Mouse (Mus musculus) ES-Bruce4 (cell line): Measurements from ENCODE around the gene Fads6. TPM values are rescaled to one million over a fixed set of nuclear protein-coding genes. Genes with fewer than 3 reads are reported as not detected.

Source experiments
- H3K27ac ChIP-seq: 2 replicates; pipeline ENCODE4 v1.5.1; 2012; ENCODE audit warnings: low read length, inconsistent platforms; ENCODE audit not compliant: insufficient read depth
- H3K27me3 ChIP-seq: 2 replicates; pipeline ENCODE4 v1.6.1; 2012; ENCODE audit warnings: mild to moderate bottlenecking, low read length, inconsistent platforms; ENCODE audit not compliant: control insufficient read depth, poor library complexity, insufficient read depth, severe bottlenecking
- H3K36me3 ChIP-seq: 2 replicates; pipeline ENCODE4 v1.6.1; 2012; ENCODE audit warnings: inconsistent platforms, mild to moderate bottlenecking, low read length, moderate library complexity; ENCODE audit not compliant: control insufficient read depth, poor library complexity, insufficient read depth, severe bottlenecking
- H3K4me1 ChIP-seq: one replicate; pipeline ENCODE4 v1.8.1; 2011; ENCODE audit warnings: low read length; ENCODE audit not compliant: control insufficient read depth, insufficient read depth
- H3K4me3 ChIP-seq: 2 replicates; pipeline ENCODE4 v1.5.1; 2011; ENCODE audit warnings: low read depth, mild to moderate bottlenecking, low read length
- H3K9ac ChIP-seq: 2 replicates; pipeline ENCODE4 v1.6.1; 2012; ENCODE audit warnings: low read depth, mild to moderate bottlenecking, inconsistent platforms; ENCODE audit not compliant: poor library complexity, severe bottlenecking
- H3K9me3 ChIP-seq: replicated peaks from 2 replicates; pipeline ENCODE4 v1.6.1; 2012; ENCODE audit warnings: mild to moderate bottlenecking, low read length, inconsistent platforms; ENCODE audit not compliant: control insufficient read depth, poor library complexity, insufficient read depth, severe bottlenecking
- CTCF ChIP-seq: IDR thresholded peaks from one replicate; pipeline ENCODE4 v1.8.1; 2011; ENCODE audit warnings: low read depth, low read length
- EP300 ChIP-seq: IDR thresholded peaks from 2 replicates; pipeline ENCODE4 v1.6.1; 2011; ENCODE audit warnings: low read depth, low read length; ENCODE audit not compliant: insufficient read depth
- POLR2A ChIP-seq: IDR thresholded peaks from one replicate; pipeline ENCODE4 v1.8.1; 2011; ENCODE audit warnings: low read length; ENCODE audit not compliant: insufficient read depth
- polyA plus RNA-seq: library from polyadenylated mRNA; stranded (reverse); fragments of >200 nt; gene quantifications from 2 replicates; pipeline ENCODE4 v1.2.4, GENCODE M21; 2011; ENCODE audit warnings: low read depth; ENCODE audit not compliant: missing spikeins, insufficient read depth, insufficient read length

The Fads6 gene
- polyA plus RNA-seq, 1 experiment = 6.7 TPM

- peaks cover 8% of the 10 kb centered on the region for H3K4me1 ChIP-seq
- TF ChIP-seq EP300 = no peak
- no peak for TF ChIP-seq CTCF
- TF ChIP-seq POLR2A = no peak
- no peak overlapping the region for H3K4me3 ChIP-seq
- H3K36me3 ChIP-seq = no peaks in the 10 kb centered on the region
- no peaks in the 10 kb centered on the region for H3K9me3 ChIP-seq
- no peak overlapping the region for H3K27ac ChIP-seq
- H3K27me3 ChIP-seq = no peaks in the 10 kb centered on the region
- H3K9ac ChIP-seq = no peak overlapping the region
Observed at GRCm38 (mm10) chr11:115231924-115232323, 65.5 kb downstream of the Fads6 start.

- H3K4me3 ChIP-seq = no peak overlapping the region
- TF ChIP-seq POLR2A = no peak
- no peak for TF ChIP-seq EP300
- no peak for TF ChIP-seq CTCF
- H3K36me3 ChIP-seq = no peaks in the 10 kb centered on the region
- H3K27me3 ChIP-seq = no peaks in the 10 kb centered on the region
- H3K4me1 ChIP-seq = peaks cover 5% of the 10 kb centered on the region
- no peak overlapping the region for H3K27ac ChIP-seq
- H3K9me3 ChIP-seq = no peaks in the 10 kb centered on the region
- H3K9ac ChIP-seq = no peak overlapping the region
Observed at GRCm38 (mm10) chr11:115231168-115231915, 66.1 kb downstream of the Fads6 start.

Other genes starting within 250 kb of the Fads6 start
- gene Cd300ld3, start 249.3 kb downstream of the Fads6 start, polyA plus RNA-seq = not detected in 2 replicates
- gene Cd300e, start 235.5 kb downstream of the Fads6 start, polyA plus RNA-seq = not detected in 2 replicates
- 0.99 and 3.0 TPM in 2 replicates for gene Rab37, start 206.2 kb downstream of the Fads6 start, polyA plus RNA-seq
- gene Cd300lf, start 163.7 kb downstream of the Fads6 start, polyA plus RNA-seq = 1.1 TPM in 1 of 2 replicates, not detected in the other
- gene Slc9a3r1, start 134.3 kb downstream of the Fads6 start, polyA plus RNA-seq = 73.2 and 77.8 TPM in 2 replicates
- gene Tmem104, start 110.2 kb downstream of the Fads6 start, polyA plus RNA-seq = 4.8 and 8.0 TPM in 2 replicates
- gene Nat9, start 109.8 kb downstream of the Fads6 start, polyA plus RNA-seq = 13.1 and 16.2 TPM in 2 replicates
- 0.13 TPM in 1 of 2 replicates, not detected in the other for gene Grin2c, start 30.4 kb downstream of the Fads6 start, polyA plus RNA-seq
- gene Fdxr, start 20.6 kb downstream of the Fads6 start, polyA plus RNA-seq = 11.6 and 12.8 TPM in 2 replicates
- not detected in 2 replicates for gene Otop2, start 9.5 kb upstream of the Fads6 start, polyA plus RNA-seq
- 0.24 and 0.33 TPM in 2 replicates for gene Ush1g, start 24.4 kb upstream of the Fads6 start, polyA plus RNA-seq
- not detected in 2 replicates for gene Otop3, start 37.1 kb upstream of the Fads6 start, polyA plus RNA-seq
- 2.5 and 3.2 TPM in 2 replicates for gene Hid1, start 70.1 kb upstream of the Fads6 start, polyA plus RNA-seq
- 12.3 and 14.1 TPM in 2 replicates for gene Cdr2l, start 84.3 kb upstream of the Fads6 start, polyA plus RNA-seq
- 50.9 and 60.6 TPM in 2 replicates for gene Mrpl58, start 106.1 kb upstream of the Fads6 start, polyA plus RNA-seq
- gene Atp5h, start 122.3 kb upstream of the Fads6 start, polyA plus RNA-seq = 340 and 358 TPM in 2 replicates
- gene Kctd2, start 122.5 kb upstream of the Fads6 start, polyA plus RNA-seq = 22.9 and 26.4 TPM in 2 replicates
- gene Trim80, start 142.9 kb upstream of the Fads6 start, polyA plus RNA-seq = not detected in 2 replicates
- gene Slc16a5, start 164.8 kb upstream of the Fads6 start, polyA plus RNA-seq = not detected in 2 replicates
- gene Armc7, start 178.0 kb upstream of the Fads6 start, polyA plus RNA-seq = 3.0 and 3.6 TPM in 2 replicates
- 42.7 and 43.2 TPM in 2 replicates for gene Nt5c, start 194.2 kb upstream of the Fads6 start, polyA plus RNA-seq
- 163 and 173 TPM in 2 replicates for gene Jpt1, start 216.7 kb upstream of the Fads6 start, polyA plus RNA-seq
- 1,012 and 1,017 TPM in 2 replicates for gene Sumo2, start 238.6 kb upstream of the Fads6 start, polyA plus RNA-seq